8 mouse cellular contexts compared by ENCODE assay signal in genomic region chr11:121387750-121388553, GRCm38 (mm10). TPM values are rescaled to one million over a fixed set of nuclear protein-coding genes. Genes with fewer than 3 reads are reported as not detected.
DNase-seq lines count a peak whose midpoint lies in the region; ATAC-seq and TF ChIP-seq lines count a peak whose summit lies in the region.

Rab40b (minus strand) TSS chr11:121388251.

- TF ChIP-seq EP300 in liver, embryonic 14.5 days (IDR thresholded peaks at IDR 0.05; ENCODE audit: low read depth), result no peak

- peaks cover 26% of the 10 kb centered on the region for H3K27me3 ChIP-seq in E14TG2a.4 (ENCODE audit: insufficient read depth, low read length)
- peaks cover 21% of the 10 kb centered on the region for H3K27me3 ChIP-seq in forebrain, embryonic 12.5 days
- no peaks in the 10 kb centered on the region; the same call in 1 of the 2 replicates for H3K27me3 ChIP-seq in heart, embryonic 16.5 days (ENCODE audit: control insufficient read depth, insufficient read depth, low read length)
- H3K27me3 ChIP-seq in liver, embryonic 14.5 days (ENCODE audit: control insufficient read depth, insufficient read depth, low read length), result no peaks in the 10 kb centered on the region; the same call in 1 of the 2 replicates
- no peaks in the 10 kb centered on the region for H3K27me3 ChIP-seq in neural tube, embryonic 14.5 days (ENCODE audit: control insufficient read depth, insufficient read depth, low read length)
- H3K27me3 ChIP-seq in testis, adult 2 months (ENCODE audit: control insufficient read depth, insufficient read depth, low read length), result no peaks in the 10 kb centered on the region

- peak within 1 kb of the TSS; percentile 88 for H3K4me3 ChIP-seq in E14TG2a.4 (replicated peaks; ENCODE audit: low read length)
- peak within 1 kb of the TSS; percentile 64 for H3K4me3 ChIP-seq in forebrain, embryonic 12.5 days (replicated peaks)
- peak within 1 kb of the TSS; percentile 82 for H3K4me3 ChIP-seq in heart, embryonic 16.5 days (ENCODE audit: low read length)
- peak within 1 kb of the TSS; percentile 37 to 66 for H3K4me3 ChIP-seq in liver, embryonic 14.5 days (ENCODE audit: insufficient read depth in 1 of 2, low read depth in 2 of 2, low read length in 2 of 2)
- peak within 1 kb of the TSS; percentile 57 for H3K4me3 ChIP-seq in neural tube, embryonic 14.5 days (ENCODE audit: low read depth, low read length)
- peak within 1 kb of the TSS; percentile 56 for H3K4me3 ChIP-seq in testis, adult 2 months (ENCODE audit: control insufficient read depth, low read depth, low read length)

- 2% methylated on average over 61 of the region's 61 CpGs for WGBS in forebrain, embryonic 12.5 days
- under 1% methylated on average over 61 of the region's 61 CpGs for WGBS in heart, embryonic 16.5 days
- WGBS in liver, embryonic 14.5 days (ENCODE audit: insufficient replicate concordance), result 1% methylated on average over 61 of the region's 61 CpGs
- 1% methylated on average over 61 of the region's 61 CpGs for WGBS in neural tube, embryonic 14.5 days

- no peaks in the 10 kb centered on the region for H3K9me3 ChIP-seq in E14TG2a.4 (ENCODE audit: low read length)
- no peaks in the 10 kb centered on the region for H3K9me3 ChIP-seq in forebrain, embryonic 12.5 days
- H3K9me3 ChIP-seq in heart, embryonic 16.5 days (replicated peaks; ENCODE audit: control insufficient read depth, low read length), result no peaks in the 10 kb centered on the region
- no peaks in the 10 kb centered on the region for H3K9me3 ChIP-seq in liver, embryonic 14.5 days (ENCODE audit: control insufficient read depth, low read length)
- no peaks in the 10 kb centered on the region for H3K9me3 ChIP-seq in neural tube, embryonic 14.5 days (ENCODE audit: control insufficient read depth, low read length)

- peak within 1 kb of the TSS; percentile 94 for H3K4me2 ChIP-seq in forebrain, embryonic 12.5 days
- peak within 1 kb of the TSS; percentile 95 for H3K4me2 ChIP-seq in heart, embryonic 16.5 days (ENCODE audit: low read depth, low read length)
- H3K4me2 ChIP-seq in liver, embryonic 14.5 days (ENCODE audit: low read depth), result peak within 1 kb of the TSS; percentile 91
- peak within 1 kb of the TSS; percentile 73 for H3K4me2 ChIP-seq in neural tube, embryonic 14.5 days (ENCODE audit: low read depth, low read length)

- H3K36me3 ChIP-seq in E14TG2a.4 (ENCODE audit: insufficient read depth, low read length), result no peaks in the 10 kb centered on the region
- H3K36me3 ChIP-seq in forebrain, embryonic 12.5 days (replicated peaks), result no peaks in the 10 kb centered on the region
- no peaks in the 10 kb centered on the region for H3K36me3 ChIP-seq in heart, embryonic 16.5 days (ENCODE audit: control insufficient read depth, insufficient read depth)
- no peaks in the 10 kb centered on the region for H3K36me3 ChIP-seq in liver, embryonic 14.5 days (replicated peaks; ENCODE audit: control insufficient read depth, insufficient read depth, low read depth)
- H3K36me3 ChIP-seq in neural tube, embryonic 14.5 days (ENCODE audit: control insufficient read depth, insufficient read depth, low read length), result no peaks in the 10 kb centered on the region
- no peaks in the 10 kb centered on the region for H3K36me3 ChIP-seq in testis, adult 2 months (ENCODE audit: control insufficient read depth, insufficient read depth, low read length)

- peaks cover 13% of the 10 kb centered on the region for H3K4me1 ChIP-seq in E14TG2a.4 (replicated peaks; ENCODE audit: low read depth, low read length)
- peaks cover 15% of the 10 kb centered on the region; the same call in 1 of the 2 replicates for H3K4me1 ChIP-seq in forebrain, embryonic 12.5 days
- H3K4me1 ChIP-seq in heart, embryonic 16.5 days (ENCODE audit: control insufficient read depth, insufficient read depth, low read length), result peaks cover 8% of the 10 kb centered on the region
- H3K4me1 ChIP-seq in liver, embryonic 14.5 days (replicated peaks; ENCODE audit: control insufficient read depth in 2 of 2, insufficient read depth in 2 of 2, low read length in 1 of 2), result peaks cover 2 to 6% of the 10 kb centered on the region in 2 experiments; a peak in 1 of 4 replicates
- H3K4me1 ChIP-seq in neural tube, embryonic 14.5 days (ENCODE audit: control insufficient read depth, insufficient read depth, low read length), result 0 out of 2 replicates have a peak, but pooled peaks cover 6% of the 10 kb centered on the region
- peaks cover 8% of the 10 kb centered on the region for H3K4me1 ChIP-seq in testis, adult 2 months (ENCODE audit: control insufficient read depth, insufficient read depth, low read length)

- TF ChIP-seq CTCF in E14TG2a.4 (conservative IDR thresholded peaks at IDR 0.05; ENCODE audit: low read length), result no peak
- peak; percentile 5; the same call in 1 of the 2 replicates for TF ChIP-seq CTCF in liver, embryonic 14.5 days (IDR thresholded peaks at IDR 0.05; ENCODE audit: low read depth)
- no peak for TF ChIP-seq CTCF in testis, adult 2 months (IDR thresholded peaks at IDR 0.05; ENCODE audit: control insufficient read depth, insufficient read depth, insufficient replicate concordance, low read depth, low read length)

- ATAC-seq in cerebellum, adult (ENCODE audit: insufficient number of reproducible peaks, low FRiP score, low TSS enrichment), result peak; percentile 93
- ATAC-seq in forebrain, embryonic 12.5 days (ENCODE audit: low FRiP score), result peak; percentile 98
- ATAC-seq in heart, embryonic 16.5 days (replicated peaks; ENCODE audit: extremely low read depth, insufficient read depth, low FRiP score), result peak; percentile 99
- ATAC-seq in liver, embryonic 14.5 days (ENCODE audit: insufficient read depth), result peak; percentile 99
- peak; percentile 98 for ATAC-seq in neural tube, embryonic 14.5 days (ENCODE audit: low read depth)

- H3K9ac ChIP-seq in forebrain, embryonic 12.5 days, result peak within 1 kb of the TSS; percentile 64
- peak within 1 kb of the TSS; percentile 83 for H3K9ac ChIP-seq in heart, embryonic 16.5 days (ENCODE audit: low read length)
- peak within 1 kb of the TSS; percentile 58 for H3K9ac ChIP-seq in liver, embryonic 14.5 days (replicated peaks)
- H3K9ac ChIP-seq in neural tube, embryonic 14.5 days (replicated peaks; ENCODE audit: low read depth, low read length), result peak within 1 kb of the TSS; percentile 62

- peak within 1 kb of the TSS; percentile 19; the same call in 1 of the 2 replicates for H3K27ac ChIP-seq in forebrain, embryonic 12.5 days
- H3K27ac ChIP-seq in heart, embryonic 16.5 days (ENCODE audit: low read length), result peak within 1 kb of the TSS; percentile 58; the same call in 1 of the 2 replicates
- no peak within 1 kb of the TSS for H3K27ac ChIP-seq in liver, embryonic 14.5 days
- no peak within 1 kb of the TSS; the same call in 1 of the 2 replicates for H3K27ac ChIP-seq in neural tube, embryonic 14.5 days (ENCODE audit: low read depth, low read length)
- H3K27ac ChIP-seq in testis, adult 2 months (ENCODE audit: control insufficient read depth, insufficient read depth, low read depth, low read length), result no peak within 1 kb of the TSS

- TF ChIP-seq POLR2A in testis, adult 2 months (IDR thresholded peaks at IDR 0.05; ENCODE audit: control insufficient read depth, low read depth, low read length), result no peak

- peak; percentile 94 to 97 for DNase-seq in kidney, postnatal 36 days
- peak; percentile 74 to 94 (median 81) for DNase-seq in liver, embryonic 14.5 days (ENCODE audit: low read depth in 3 of 3, low spot score in 3 of 3)

RNA-seq across cellular contexts. Expression of gene Rab40b, which starts in this region (rescaled TPM):
- polyA plus RNA-seq in forebrain, embryonic 12.5 days (2016; fragmentation: Nextera tagmentation; extraction: Ambion mirVana), result 3.1 and 3.8 TPM in 2 replicates
- polyA plus RNA-seq in heart, embryonic 16.5 days (2015; fragmentation: Nextera tagmentation; extraction: Ambion mirVana), result 6.2 and 7.9 TPM in 2 replicates
- polyA plus RNA-seq in liver, embryonic 14.5 days (2012; rRNA removed), result 0.14 and 0.30 TPM in 2 replicates
- polyA plus RNA-seq in liver, embryonic 14.5 days (2014; fragmentation: Nextera tagmentation; extraction: Ambion mirVana), result 0.21 and 0.55 TPM in 2 replicates
- 13.4 and 16.7 TPM in 2 replicates for polyA plus RNA-seq in neural tube, embryonic 14.5 days (2014; fragmentation: Nextera tagmentation; extraction: Ambion mirVana)
- 0.32 and 0.47 TPM in 2 replicates for polyA plus RNA-seq in testis, adult 2 months (2012; rRNA removed)

Comparison
In these comparisons a context has a peak if more than half of its experiments do, and no peak if none do; other contexts are left out.
1. Peak in DNase-seq, ATAC-seq, H3K4me3 ChIP-seq, H3K9ac ChIP-seq and H3K4me2 ChIP-seq in liver, embryonic 14.5 days; RNA of the gene not detected or under 1 TPM.
2. H3K27ac ChIP-seq: peak in forebrain, embryonic 12.5 days (single experiment) and heart, embryonic 16.5 days (single experiment); none in liver, embryonic 14.5 days (single experiment), neural tube, embryonic 14.5 days (single experiment) and testis, adult 2 months (single experiment).
3. Peak in every context shown above with its lines, with median percentiles within 50 percentile points of each other: H3K4me3 ChIP-seq, ATAC-seq, H3K4me2 ChIP-seq and H3K9ac ChIP-seq.